Comparison of ENCODE assay signal across 12 mouse cellular contexts in genomic region chr14:30827480-30827879, GRCm38 (mm10). TPM values are rescaled to one million over a fixed set of nuclear protein-coding genes. Genes with fewer than 3 reads are reported as not detected.
DNase-seq lines count a peak whose midpoint lies in the region; ATAC-seq lines count a peak whose summit lies in the region.
"Had no signal": no experiment of that assay in that cellular context is flagged by ENCODE, and none has a peak within 500 bp of the region (broad histone marks: within the 10 kb centered on the region; RNA-seq: fewer than 3 reads in every experiment).

No protein-coding gene starts in this region.

- no peaks in the 10 kb centered on the region for H3K9me3 ChIP-seq in heart, embryonic 15.5 days (replicated peaks)
- no peaks in the 10 kb centered on the region for H3K9me3 ChIP-seq in heart, embryonic 12.5 days (replicated peaks)
- H3K9me3 ChIP-seq in midbrain, embryonic 12.5 days, result no peaks in the 10 kb centered on the region
- no peaks in the 10 kb centered on the region for H3K9me3 ChIP-seq in midbrain, embryonic 11.5 days (ENCODE audit: control insufficient read depth, low read length)
- H3K9me3 ChIP-seq in limb, embryonic 10.5 days (replicated peaks), result no peaks in the 10 kb centered on the region
- no peaks in the 10 kb centered on the region for H3K9me3 ChIP-seq in neural tube, embryonic 15.5 days (replicated peaks)

- no peaks in the 10 kb centered on the region for H3K36me3 ChIP-seq in heart, embryonic 15.5 days
- no peaks in the 10 kb centered on the region for H3K36me3 ChIP-seq in heart, embryonic 12.5 days
- no peaks in the 10 kb centered on the region for H3K36me3 ChIP-seq in midbrain, embryonic 12.5 days
- H3K36me3 ChIP-seq in midbrain, embryonic 11.5 days (ENCODE audit: control insufficient read depth, insufficient read depth, low read length), result no peaks in the 10 kb centered on the region
- H3K36me3 ChIP-seq in limb, embryonic 10.5 days, result no peaks in the 10 kb centered on the region
- H3K36me3 ChIP-seq in neural tube, embryonic 15.5 days, result no peaks in the 10 kb centered on the region

- peak overlapping the region; percentile 57; the same call in 1 of the 2 replicates for H3K27ac ChIP-seq in heart, embryonic 15.5 days
- no peak overlapping the region for H3K27ac ChIP-seq in heart, embryonic 12.5 days (ENCODE audit: poor library complexity, severe bottlenecking)
- H3K27ac ChIP-seq in midbrain, embryonic 12.5 days (replicated peaks), result no peak overlapping the region
- H3K27ac ChIP-seq in midbrain, embryonic 11.5 days (ENCODE audit: low read depth, low read length), result no peak overlapping the region
- H3K27ac ChIP-seq in limb, embryonic 10.5 days, result no peak overlapping the region
- H3K27ac ChIP-seq in neural tube, embryonic 15.5 days (replicated peaks), result no peak overlapping the region

- no peak overlapping the region for H3K9ac ChIP-seq in heart, embryonic 15.5 days
- no peak overlapping the region for H3K9ac ChIP-seq in heart, embryonic 12.5 days
- no peak overlapping the region for H3K9ac ChIP-seq in midbrain, embryonic 12.5 days (replicated peaks)
- no peak overlapping the region for H3K9ac ChIP-seq in midbrain, embryonic 11.5 days (ENCODE audit: low read length)
- H3K9ac ChIP-seq in neural tube, embryonic 15.5 days (replicated peaks), result no peak overlapping the region

- no peak for ATAC-seq in heart, embryonic 15.5 days (replicated peaks; ENCODE audit: insufficient number of reproducible peaks, insufficient read depth, low FRiP score, low read depth)
- ATAC-seq in heart, embryonic 12.5 days (ENCODE audit: insufficient number of reproducible peaks, low FRiP score), result no peak
- no peak for ATAC-seq in midbrain, embryonic 12.5 days (ENCODE audit: low FRiP score, low read depth)
- no peak for ATAC-seq in midbrain, embryonic 11.5 days (ENCODE audit: low FRiP score)
- ATAC-seq in neural tube, embryonic 15.5 days (ENCODE audit: low FRiP score), result no peak

- 72% methylated on average over 4 of the region's 4 CpGs for WGBS in heart, embryonic 15.5 days
- 83% methylated on average over 4 of the region's 4 CpGs for WGBS in heart, embryonic 12.5 days
- WGBS in midbrain, embryonic 12.5 days, result 89% methylated on average over 4 of the region's 4 CpGs
- WGBS in midbrain, embryonic 11.5 days, result 89% methylated on average over 4 of the region's 4 CpGs
- 92% methylated on average over 4 of the region's 4 CpGs for WGBS in limb, embryonic 10.5 days
- WGBS in neural tube, embryonic 15.5 days, result 80% methylated on average over 4 of the region's 4 CpGs

- H3K27me3 ChIP-seq in heart, embryonic 15.5 days, result no peaks in the 10 kb centered on the region
- H3K27me3 ChIP-seq in heart, embryonic 12.5 days (replicated peaks), result no peaks in the 10 kb centered on the region
- H3K27me3 ChIP-seq in midbrain, embryonic 12.5 days, result no peaks in the 10 kb centered on the region
- no peaks in the 10 kb centered on the region for H3K27me3 ChIP-seq in midbrain, embryonic 11.5 days (ENCODE audit: control insufficient read depth, insufficient read depth, low read length)
- H3K27me3 ChIP-seq in limb, embryonic 10.5 days (ENCODE audit: low read depth, poor library complexity, severe bottlenecking), result no peaks in the 10 kb centered on the region
- no peaks in the 10 kb centered on the region for H3K27me3 ChIP-seq in neural tube, embryonic 15.5 days (replicated peaks)

- H3K4me3 ChIP-seq in heart, embryonic 15.5 days, result no peak overlapping the region
- H3K4me3 ChIP-seq in heart, embryonic 12.5 days, result no peak overlapping the region
- no peak overlapping the region for H3K4me3 ChIP-seq in midbrain, embryonic 12.5 days
- no peak overlapping the region for H3K4me3 ChIP-seq in midbrain, embryonic 11.5 days (ENCODE audit: low read depth, low read length)
- no peak overlapping the region for H3K4me3 ChIP-seq in limb, embryonic 10.5 days
- H3K4me3 ChIP-seq in neural tube, embryonic 15.5 days (replicated peaks), result no peak overlapping the region

- peaks cover 47% of the 10 kb centered on the region for H3K4me1 ChIP-seq in heart, embryonic 15.5 days (replicated peaks)
- peaks cover 44% of the 10 kb centered on the region for H3K4me1 ChIP-seq in heart, embryonic 12.5 days (replicated peaks)
- peaks cover 20% of the 10 kb centered on the region for H3K4me1 ChIP-seq in midbrain, embryonic 12.5 days
- peaks cover 13% of the 10 kb centered on the region for H3K4me1 ChIP-seq in midbrain, embryonic 11.5 days (ENCODE audit: control insufficient read depth, insufficient read depth, low read length)
- H3K4me1 ChIP-seq in limb, embryonic 10.5 days, result peaks cover 45% of the 10 kb centered on the region
- peaks cover 24% of the 10 kb centered on the region for H3K4me1 ChIP-seq in neural tube, embryonic 15.5 days

- no peak overlapping the region for H3K4me2 ChIP-seq in heart, embryonic 15.5 days
- no peak overlapping the region for H3K4me2 ChIP-seq in heart, embryonic 12.5 days
- H3K4me2 ChIP-seq in midbrain, embryonic 12.5 days (replicated peaks), result peak overlapping the region; percentile 70; the same call in 1 of the 2 replicates
- H3K4me2 ChIP-seq in midbrain, embryonic 11.5 days, result no peak overlapping the region
- 0 out of 2 replicates have a peak overlapping the region, but pooled peaks have one; percentile 79 for H3K4me2 ChIP-seq in neural tube, embryonic 15.5 days

- no peak for DNase-seq in midbrain, embryonic 11.5 days (ENCODE audit: low spot score, missing footprints)
- peak; percentile 19 for DNase-seq in limb, embryonic 10.5 days (ENCODE audit: low spot score)
- no peak for DNase-seq in right cerebral cortex, adult 2 months (ENCODE audit: low spot score in 2 of 2)
- DNase-seq: cerebellum, adult 2 months; embryo, embryonic 11 days; heart, postnatal 4 days; kidney, adult 18-20 months; right cerebral cortex, postnatal 25 days had no signal

RNA-seq across cellular contexts. Expression of gene Tmem110, which starts 2.1 kb away (rescaled TPM):
- 12.7 and 14.2 TPM in 2 replicates for polyA plus RNA-seq in heart, embryonic 15.5 days (2015; fragmentation: Nextera tagmentation; extraction: Ambion mirVana)
- 19.1 and 21.1 TPM in 2 replicates for polyA plus RNA-seq in heart, embryonic 12.5 days (2016; fragmentation: Nextera tagmentation; extraction: Ambion mirVana)
- polyA plus RNA-seq in midbrain, embryonic 12.5 days (2016; fragmentation: Nextera tagmentation; extraction: Ambion mirVana), result 21.2 and 26.0 TPM in 2 replicates
- 22.0 and 23.3 TPM in 2 replicates for polyA plus RNA-seq in midbrain, embryonic 11.5 days (2014; fragmentation: Nextera tagmentation; extraction: Ambion mirVana)
- 32.0 and 37.6 TPM in 2 replicates for polyA plus RNA-seq in limb, embryonic 10.5 days (2016; fragmentation: Nextera tagmentation; extraction: Ambion mirVana)
- polyA plus RNA-seq in neural tube, embryonic 15.5 days (2015; fragmentation: Nextera tagmentation; extraction: Ambion mirVana), result 23.0 and 25.2 TPM in 2 replicates

RNA-seq across cellular contexts. Expression of gene Mustn1, which starts 51.5 kb away (rescaled TPM):
- polyA plus RNA-seq in heart, embryonic 15.5 days (2015; fragmentation: Nextera tagmentation; extraction: Ambion mirVana), result 3.9 and 4.3 TPM in 2 replicates
- polyA plus RNA-seq in heart, embryonic 12.5 days (2016; fragmentation: Nextera tagmentation; extraction: Ambion mirVana), result 2.3 and 2.6 TPM in 2 replicates
- polyA plus RNA-seq in midbrain, embryonic 12.5 days (2016; fragmentation: Nextera tagmentation; extraction: Ambion mirVana), result 0.43 and 0.68 TPM in 2 replicates
- 0.30 and 0.42 TPM in 2 replicates for polyA plus RNA-seq in midbrain, embryonic 11.5 days (2014; fragmentation: Nextera tagmentation; extraction: Ambion mirVana)
- 0.28 and 0.30 TPM in 2 replicates for polyA plus RNA-seq in limb, embryonic 10.5 days (2016; fragmentation: Nextera tagmentation; extraction: Ambion mirVana)
- 3.0 TPM in 2 replicates for polyA plus RNA-seq in neural tube, embryonic 15.5 days (2015; fragmentation: Nextera tagmentation; extraction: Ambion mirVana)

RNA-seq across cellular contexts. Expression of gene Itih4, which starts 58.8 kb away (rescaled TPM):
- 0.52 and 1.5 TPM in 2 replicates for polyA plus RNA-seq in heart, embryonic 15.5 days (2015; fragmentation: Nextera tagmentation; extraction: Ambion mirVana)
- polyA plus RNA-seq in heart, embryonic 12.5 days (2016; fragmentation: Nextera tagmentation; extraction: Ambion mirVana), result 0.17 TPM in 1 of 2 replicates, not detected in the other
- not detected in 2 replicates for polyA plus RNA-seq in midbrain, embryonic 12.5 days (2016; fragmentation: Nextera tagmentation; extraction: Ambion mirVana)
- 0.15 TPM in 1 of 2 replicates, not detected in the other for polyA plus RNA-seq in midbrain, embryonic 11.5 days (2014; fragmentation: Nextera tagmentation; extraction: Ambion mirVana)
- polyA plus RNA-seq in limb, embryonic 10.5 days (2016; fragmentation: Nextera tagmentation; extraction: Ambion mirVana), result not detected in 2 replicates
- 0.08 and 0.18 TPM in 2 replicates for polyA plus RNA-seq in neural tube, embryonic 15.5 days (2015; fragmentation: Nextera tagmentation; extraction: Ambion mirVana)

Comparison
In these comparisons a context has a peak if more than half of its experiments do, and no peak if none do; other contexts are left out.
1. H3K4me2 ChIP-seq: peak in midbrain, embryonic 12.5 days (single experiment) and neural tube, embryonic 15.5 days (single experiment); none in heart, embryonic 15.5 days (single experiment), heart, embryonic 12.5 days (single experiment) and midbrain, embryonic 11.5 days (single experiment).